Mouse (Mus musculus): ENCODE measurements at regions not wholly inside any gene's neighbourhood (a gene's known extent, or its start where the extent isn't known, plus 50 kb on each side); places are given as distances from the start of the nearest gene placed in this dataset.

DNA sequence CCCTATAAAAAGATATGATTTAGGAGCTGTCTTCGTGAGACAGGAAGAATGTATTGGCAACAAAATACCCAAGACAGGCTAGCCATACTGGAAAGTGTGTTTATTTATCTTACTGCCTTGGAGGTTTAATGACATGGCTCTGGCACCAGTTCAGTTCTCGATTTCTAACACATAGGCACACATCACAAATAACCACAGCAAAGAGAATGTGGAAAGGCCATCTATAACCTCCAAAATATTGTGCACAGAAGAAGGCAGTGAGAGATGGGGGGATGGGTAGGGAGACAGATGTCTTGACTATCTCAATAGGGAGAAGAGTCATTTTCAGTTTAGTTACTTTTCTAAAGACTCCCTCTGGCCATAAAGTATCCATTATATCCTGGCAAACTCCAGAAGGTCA, 90.5 kb downstream of the Minar1 start:
- TF ChIP-seq CTCF (IDR thresholded peaks at IDR 0.05; ENCODE audit: extremely low read depth, insufficient read depth, insufficient read length, insufficient replicate concordance) (no peak), POLR2A (IDR thresholded peaks at IDR 0.05; ENCODE audit: low read depth, low read length) (no peak)
- no peak for DNase-seq (ENCODE audit: low read depth in 1 of 2, low spot score in 2 of 2)
- 61% methylated on average over 2 of the region's 2 CpGs for WGBS
- H3K4me1 ChIP-seq (ENCODE audit: control insufficient read depth, insufficient read depth, insufficient read length), result no peaks in the 10 kb centered on the region
- H3K36me3 ChIP-seq (ENCODE audit: control insufficient read depth, insufficient read depth, low read length), result no peaks in the 10 kb centered on the region
- no peak overlapping the region for H3K27ac ChIP-seq (ENCODE audit: insufficient read depth, low read length)
- no peak overlapping the region for H3K4me3 ChIP-seq (ENCODE audit: extremely low read depth, insufficient read depth, insufficient read length)
- H3K27me3 ChIP-seq (ENCODE audit: control insufficient read depth, insufficient read depth, low read length), result peaks cover 1% of the 10 kb centered on the region; the same call in 1 of the 2 replicates

DNA sequence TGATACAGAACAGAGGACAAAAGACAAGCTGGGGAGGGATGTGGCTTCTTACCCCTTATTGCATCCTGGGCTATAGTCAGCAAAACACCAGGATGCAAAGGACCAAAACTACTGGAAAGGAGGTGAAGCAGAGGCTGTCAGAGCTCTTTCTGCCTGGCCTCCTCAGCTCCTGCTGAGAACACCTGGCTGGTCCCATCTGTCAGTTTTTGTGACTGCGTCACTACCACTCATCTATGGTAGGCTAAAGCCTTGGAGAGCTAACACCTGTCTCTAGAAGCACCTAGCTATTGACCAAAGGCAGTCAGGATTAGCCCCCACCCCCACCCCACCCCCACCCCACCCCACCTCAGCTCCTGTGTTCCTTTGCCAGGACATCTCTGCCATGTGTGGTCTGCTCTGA, 98.8 kb downstream of the Minar1 start:
- H3K27me3 ChIP-seq (ENCODE audit: control insufficient read depth, insufficient read depth, low read length), result no peaks in the 10 kb centered on the region
- no peak overlapping the region for H3K27ac ChIP-seq (ENCODE audit: insufficient read depth, low read length)
- WGBS, result 82% methylated on average over 1 of the region's 1 CpGs
- no peaks in the 10 kb centered on the region for H3K36me3 ChIP-seq (ENCODE audit: control insufficient read depth, insufficient read depth, low read length)
- H3K4me3 ChIP-seq (ENCODE audit: extremely low read depth, insufficient read depth, insufficient read length), result no peak overlapping the region
- H3K4me1 ChIP-seq (ENCODE audit: control insufficient read depth, insufficient read depth, insufficient read length), result no peaks in the 10 kb centered on the region
- no peak for TF ChIP-seq CTCF (IDR thresholded peaks at IDR 0.05; ENCODE audit: extremely low read depth, insufficient read depth, insufficient read length, insufficient replicate concordance)
- TF ChIP-seq POLR2A (IDR thresholded peaks at IDR 0.05; ENCODE audit: low read depth, low read length), result no peak
- DNase-seq (ENCODE audit: low read depth in 1 of 2, low spot score in 2 of 2), result no peak

DNA sequence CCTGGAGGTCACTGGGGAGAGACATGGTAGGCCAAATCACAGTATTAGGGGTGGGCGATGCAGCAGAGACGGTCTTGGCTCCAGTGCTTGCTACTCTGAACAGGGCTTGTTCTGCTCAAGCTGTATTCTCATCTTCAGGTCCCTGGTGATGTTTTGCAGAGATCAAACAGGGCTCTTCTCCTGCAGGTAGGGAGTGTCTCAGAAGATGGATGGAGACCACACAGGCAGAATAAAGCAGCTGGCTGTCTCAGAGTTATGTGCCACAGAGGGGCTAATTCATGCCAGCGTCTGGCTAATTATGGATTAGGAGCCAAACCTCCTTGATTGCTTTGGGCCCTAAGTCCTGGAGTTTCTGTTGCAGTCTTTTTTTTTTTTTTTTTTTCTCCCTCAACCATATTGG, 99.2 kb downstream of the Minar1 start:
- no peak for TF ChIP-seq CTCF (IDR thresholded peaks at IDR 0.05; ENCODE audit: extremely low read depth, insufficient read depth, insufficient read length, insufficient replicate concordance)
- TF ChIP-seq POLR2A (IDR thresholded peaks at IDR 0.05; ENCODE audit: low read depth, low read length), result no peak
- DNase-seq (ENCODE audit: low read depth in 1 of 2, low spot score in 2 of 2), result no peak
- no peaks in the 10 kb centered on the region for H3K36me3 ChIP-seq (ENCODE audit: control insufficient read depth, insufficient read depth, low read length)
- 49% methylated on average over 3 of the region's 3 CpGs for WGBS
- H3K27ac ChIP-seq (ENCODE audit: insufficient read depth, low read length), result no peak overlapping the region
- H3K4me3 ChIP-seq (ENCODE audit: extremely low read depth, insufficient read depth, insufficient read length), result no peak overlapping the region
- H3K4me1 ChIP-seq (ENCODE audit: control insufficient read depth, insufficient read depth, insufficient read length), result no peaks in the 10 kb centered on the region
- H3K27me3 ChIP-seq (ENCODE audit: control insufficient read depth, insufficient read depth, low read length), result no peaks in the 10 kb centered on the region

DNA sequence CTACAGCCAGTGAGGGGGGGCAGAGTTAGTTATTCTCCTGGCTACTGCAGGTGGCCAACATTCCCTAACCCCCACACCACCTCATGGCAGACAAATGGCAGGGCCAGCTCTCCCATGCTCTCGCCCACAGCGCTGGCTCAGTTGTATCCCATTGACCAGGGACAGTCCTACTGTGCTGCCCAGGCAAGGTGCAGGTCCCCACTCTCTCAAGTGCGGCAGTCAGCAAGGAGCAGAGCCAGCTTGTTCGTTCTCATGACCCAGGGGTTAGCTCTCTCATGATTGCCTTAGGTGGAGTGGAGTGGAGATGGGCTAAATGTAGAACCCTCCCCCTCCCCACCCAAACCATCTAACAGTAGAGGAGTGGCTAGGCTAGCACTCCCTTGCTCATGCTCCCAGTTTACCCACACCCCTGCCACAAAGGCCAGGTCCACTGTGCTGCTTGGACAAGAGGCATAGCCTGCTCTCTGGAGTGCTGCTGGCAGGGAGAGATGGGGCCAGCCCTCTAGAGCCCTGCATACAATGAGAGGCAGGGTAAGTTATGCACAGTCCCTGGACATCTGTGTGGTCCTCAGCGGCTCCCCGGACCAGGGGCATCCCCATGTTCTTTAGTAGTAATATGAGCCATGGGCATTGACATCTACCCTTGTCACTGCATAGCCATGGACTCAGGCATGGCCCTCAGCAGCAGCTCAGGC, 114.4 kb downstream of the Minar1 start:
- H3K27me3 ChIP-seq (ENCODE audit: control insufficient read depth, insufficient read depth, low read length), result no peaks in the 10 kb centered on the region
- no peaks in the 10 kb centered on the region for H3K36me3 ChIP-seq (ENCODE audit: control insufficient read depth, insufficient read depth, low read length)
- H3K4me1 ChIP-seq (ENCODE audit: control insufficient read depth, insufficient read depth, insufficient read length), result no peaks in the 10 kb centered on the region
- no peak overlapping the region for H3K27ac ChIP-seq (ENCODE audit: insufficient read depth, low read length)
- no peak overlapping the region for H3K4me3 ChIP-seq (ENCODE audit: extremely low read depth, insufficient read depth, insufficient read length)
- TF ChIP-seq CTCF (IDR thresholded peaks at IDR 0.05; ENCODE audit: extremely low read depth, insufficient read depth, insufficient read length, insufficient replicate concordance), result no peak
- no peak for TF ChIP-seq POLR2A (IDR thresholded peaks at IDR 0.05; ENCODE audit: low read depth, low read length)
- 90% methylated on average over 6 of the region's 6 CpGs for WGBS
- no peak for DNase-seq (ENCODE audit: low read depth in 1 of 2, low spot score in 2 of 2)

DNA sequence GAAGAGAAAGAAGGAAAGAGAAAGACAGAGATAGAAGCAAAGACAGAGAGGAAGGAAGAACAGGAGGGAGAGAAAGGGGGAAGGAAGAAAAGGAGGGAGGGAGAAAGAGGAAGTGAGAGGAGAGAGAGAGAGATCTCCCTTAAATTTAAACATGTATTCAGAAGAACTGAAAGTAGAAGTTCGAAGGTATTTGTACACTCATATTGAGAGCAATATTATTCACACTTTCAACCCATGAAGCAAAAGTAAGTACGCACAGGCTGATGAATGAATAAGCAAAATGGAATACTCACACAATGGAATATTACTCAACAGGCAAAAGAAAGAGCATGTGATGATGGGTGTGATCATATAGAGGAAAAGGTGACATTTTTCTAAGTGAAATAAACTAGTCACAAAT, 120.8 kb downstream of the Minar1 start:
- no peak overlapping the region for H3K4me3 ChIP-seq (ENCODE audit: extremely low read depth, insufficient read depth, insufficient read length)
- DNase-seq (ENCODE audit: low read depth in 1 of 2, low spot score in 2 of 2), result no peak
- H3K36me3 ChIP-seq (ENCODE audit: control insufficient read depth, insufficient read depth, low read length), result no peaks in the 10 kb centered on the region
- WGBS, result 78% methylated on average over 2 of the region's 2 CpGs
- H3K27me3 ChIP-seq (ENCODE audit: control insufficient read depth, insufficient read depth, low read length), result no peaks in the 10 kb centered on the region
- H3K27ac ChIP-seq (ENCODE audit: insufficient read depth, low read length), result no peak overlapping the region
- no peaks in the 10 kb centered on the region for H3K4me1 ChIP-seq (ENCODE audit: control insufficient read depth, insufficient read depth, insufficient read length)
- TF ChIP-seq CTCF (IDR thresholded peaks at IDR 0.05; ENCODE audit: extremely low read depth, insufficient read depth, insufficient read length, insufficient replicate concordance) (no peak), POLR2A (IDR thresholded peaks at IDR 0.05; ENCODE audit: low read depth, low read length) (no peak)

DNA sequence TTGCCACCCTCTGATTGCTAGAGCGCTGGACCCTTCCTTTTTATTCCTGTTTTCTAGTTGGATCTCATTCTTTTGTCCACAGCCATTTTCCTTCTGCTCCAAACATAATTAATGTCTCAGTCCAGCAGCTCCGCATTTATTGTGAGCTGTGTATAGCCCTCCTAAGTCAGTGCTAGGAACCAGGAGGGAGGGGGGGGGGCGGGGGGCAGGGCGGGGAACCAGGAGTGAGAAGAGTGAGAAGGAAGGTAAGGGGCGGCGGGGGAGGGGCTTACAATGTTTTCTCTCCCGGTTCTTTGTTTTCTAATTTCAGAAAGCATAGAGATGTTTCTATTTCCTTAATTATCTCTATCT, 125.6 kb downstream of the Minar1 start:
- H3K36me3 ChIP-seq (ENCODE audit: control insufficient read depth, insufficient read depth, low read length), result no peaks in the 10 kb centered on the region
- no peak for TF ChIP-seq POLR2A (IDR thresholded peaks at IDR 0.05; ENCODE audit: low read depth, low read length)
- TF ChIP-seq CTCF (IDR thresholded peaks at IDR 0.05; ENCODE audit: extremely low read depth, insufficient read depth, insufficient read length, insufficient replicate concordance), result no peak
- no peaks in the 10 kb centered on the region for H3K4me1 ChIP-seq (ENCODE audit: control insufficient read depth, insufficient read depth, insufficient read length)
- no peak overlapping the region for H3K4me3 ChIP-seq (ENCODE audit: extremely low read depth, insufficient read depth, insufficient read length)
- 41% methylated on average over 7 of the region's 7 CpGs for WGBS
- no peak for DNase-seq (ENCODE audit: low read depth in 1 of 2, low spot score in 2 of 2)
- no peaks in the 10 kb centered on the region for H3K27me3 ChIP-seq (ENCODE audit: control insufficient read depth, insufficient read depth, low read length)
- no peak overlapping the region for H3K27ac ChIP-seq (ENCODE audit: insufficient read depth, low read length)

DNA sequence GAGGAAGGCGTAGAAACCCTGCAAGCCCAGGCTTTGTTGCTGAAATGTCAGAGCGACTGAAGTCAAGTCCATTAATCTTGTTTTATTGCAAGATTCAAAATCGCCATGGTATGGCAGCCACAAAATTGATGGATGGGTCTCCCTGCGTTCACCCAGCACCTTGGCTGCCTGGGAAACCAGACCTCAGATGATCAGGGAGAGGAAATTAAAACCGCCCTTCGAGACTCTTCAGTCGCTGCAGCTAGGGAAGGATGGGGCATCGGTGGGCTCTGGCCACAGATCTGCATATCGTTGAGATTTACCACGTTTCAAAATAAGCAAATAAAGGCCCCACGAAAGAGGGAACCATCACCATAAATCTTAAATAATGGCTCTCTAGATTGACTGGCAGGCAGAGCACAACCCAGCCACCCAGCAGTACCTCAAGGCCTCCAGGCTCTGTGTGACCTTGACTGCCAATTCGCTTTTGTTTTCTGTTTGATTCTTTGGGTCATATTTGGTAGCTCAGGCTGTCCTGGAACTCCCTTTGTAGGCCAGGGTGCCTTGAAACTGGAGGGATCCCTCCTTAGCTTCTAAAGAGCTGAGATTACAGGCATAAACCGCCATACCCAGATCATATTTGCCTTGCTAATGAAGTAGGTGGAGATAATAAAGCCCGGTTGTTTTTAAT, 126.1 kb downstream of the Minar1 start:
- TF ChIP-seq POLR2A (IDR thresholded peaks at IDR 0.05; ENCODE audit: low read depth, low read length), result no peak
- no peak for TF ChIP-seq CTCF (IDR thresholded peaks at IDR 0.05; ENCODE audit: extremely low read depth, insufficient read depth, insufficient read length, insufficient replicate concordance)
- no peaks in the 10 kb centered on the region for H3K4me1 ChIP-seq (ENCODE audit: control insufficient read depth, insufficient read depth, insufficient read length)
- H3K27me3 ChIP-seq (ENCODE audit: control insufficient read depth, insufficient read depth, low read length), result no peaks in the 10 kb centered on the region
- no peak overlapping the region for H3K27ac ChIP-seq (ENCODE audit: insufficient read depth, low read length)
- DNase-seq (ENCODE audit: low read depth in 1 of 2, low spot score in 2 of 2), result no peak
- no peak overlapping the region for H3K4me3 ChIP-seq (ENCODE audit: extremely low read depth, insufficient read depth, insufficient read length)
- no peaks in the 10 kb centered on the region for H3K36me3 ChIP-seq (ENCODE audit: control insufficient read depth, insufficient read depth, low read length)
- WGBS, result 50% methylated on average over 14 of the region's 14 CpGs
